Mouse (Mus musculus) hindbrain, embryonic 15.5 days (tissue): ENCODE results near the gene Olfr1393. TPM values are rescaled to one million over a fixed set of nuclear protein-coding genes. Genes with fewer than 3 reads are reported as not detected.
"Not testable (repeated sequence)": the region's sequence is repeated elsewhere in the genome, so short reads cannot be mapped to it uniquely, and the experiment has no call there.

Experiments
- ATAC-seq: fragments of 200-750 bp; cut with Nextera tagmentation; 2 replicates; pipeline ENCODE4 v1.8.0; 2017; ENCODE audit warnings: low read depth, moderate number of reproducible peaks, moderate TSS enrichment; ENCODE audit not compliant: low FRiP score
- H3K27ac ChIP-seq: fragments of 300-500 bp; sonication (generic); replicated peaks from 2 replicates; pipeline ENCODE4 v1.5.1; 2015; ENCODE audit warnings: mild to moderate bottlenecking, inconsistent platforms
- H3K27me3 ChIP-seq: fragments of 300-500 bp; sonication (generic); 2 replicates; pipeline ENCODE4 v1.6.1; 2015; ENCODE audit warnings: control low read depth, inconsistent platforms
- H3K36me3 ChIP-seq: fragments of 300-500 bp; sonication (generic); 2 replicates; pipeline ENCODE4 v1.6.1; 2015; ENCODE audit warnings: control low read depth, inconsistent platforms
- H3K4me1 ChIP-seq: fragments of 300-500 bp; sonication (generic); replicated peaks from 2 replicates; pipeline ENCODE4 v1.6.1; 2015; ENCODE audit warnings: control low read depth, inconsistent platforms
- H3K4me2 ChIP-seq: fragments of 300-500 bp; sonication (generic); 2 replicates; pipeline ENCODE4 v1.6.1; 2015; ENCODE audit warnings: moderate library complexity, mild to moderate bottlenecking, inconsistent platforms
- H3K4me3 ChIP-seq: fragments of 300-500 bp; sonication (generic); 2 replicates; pipeline ENCODE4 v1.5.1; 2015; ENCODE audit warnings: mild to moderate bottlenecking, inconsistent platforms
- H3K9ac ChIP-seq: fragments of 300-500 bp; sonication (generic); 2 replicates; pipeline ENCODE4 v1.6.1; 2015; ENCODE audit warnings: inconsistent platforms
- H3K9me3 ChIP-seq: fragments of 300-500 bp; sonication (generic); 2 replicates; pipeline ENCODE4 v1.6.1; 2016; ENCODE audit warnings: control low read depth, inconsistent platforms
- WGBS: fragments of 180-500 bp; shearing (Covaris S2); methylation state at CpG from one replicate; pipeline ENCODE4 v1.1.7; 2015; 5-methylcytosine and 5-hydroxymethylcytosine counted together
- polyA plus RNA-seq: library from polyadenylated mRNA; unstranded; fragments of >200 nt; fragmentation: Nextera tagmentation; extraction: Ambion mirVana; gene quantifications from 2 replicates; pipeline ENCODE4 v1.2.1, GENCODE M21; 2015

Olfr1393 gene
- polyA plus RNA-seq, 1 experiment from 2014 or later = not detected

DNA sequence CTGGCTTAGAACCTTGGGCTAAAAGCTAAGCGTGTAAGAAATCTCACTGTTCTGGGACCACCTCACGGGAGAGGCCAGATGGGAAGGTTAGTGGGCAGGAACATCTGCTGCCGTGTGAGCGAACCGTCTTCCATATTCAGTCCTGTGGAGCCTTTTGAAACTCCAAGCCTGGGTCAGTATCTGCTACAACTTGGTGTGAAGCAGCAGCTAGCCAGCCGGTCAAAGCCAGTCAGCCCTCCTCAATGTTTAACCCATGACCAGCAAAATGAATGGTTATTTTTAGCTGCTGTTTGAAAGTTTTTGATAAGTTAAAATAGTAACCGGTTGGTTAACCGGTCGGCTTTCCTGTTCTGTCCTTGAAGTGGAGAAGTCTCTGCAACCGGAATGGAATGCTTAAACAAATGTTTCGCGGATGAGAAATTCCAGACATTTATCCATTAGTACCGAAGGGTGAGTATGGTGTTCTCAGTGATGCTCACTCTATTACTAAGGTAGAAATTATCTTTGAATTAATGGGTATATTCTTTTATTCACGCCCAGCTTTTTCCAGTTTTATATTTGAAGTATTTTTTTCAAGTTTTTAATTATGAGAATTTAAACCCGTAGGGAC is 10.0 kb upstream of the Olfr1393 start:
- no peak for ATAC-seq
- Histone ChIP-seq H3K27ac (no peak overlapping the region), H3K4me2 (no peak overlapping the region), H3K27me3 (no peaks in the 10 kb centered on the region), H3K36me3 (no peaks in the 10 kb centered on the region), H3K4me3 (no peak overlapping the region), H3K9me3 (no peaks in the 10 kb centered on the region), H3K4me1 (no peaks in the 10 kb centered on the region), H3K9ac (no peak overlapping the region)
- WGBS = 79% methylated on average over 15 of the region's 15 CpGs

DNA sequence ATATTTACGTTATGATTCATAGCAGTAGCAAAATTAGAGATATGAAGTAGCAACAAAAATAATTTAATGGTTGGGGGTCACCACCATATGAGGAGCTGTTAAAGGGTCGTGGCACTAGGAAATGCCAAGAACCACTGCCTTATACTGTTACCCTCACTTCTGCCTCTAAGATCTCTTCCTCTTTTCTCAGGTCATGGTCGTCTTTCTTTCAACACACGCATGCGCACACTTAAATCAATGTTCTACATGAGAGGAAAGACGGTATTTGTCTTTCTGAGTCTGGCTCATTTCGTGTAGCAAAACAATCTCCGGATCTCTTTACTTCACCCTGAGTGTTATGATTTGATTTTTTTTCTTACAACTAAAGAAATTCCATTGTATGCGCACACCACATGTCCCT is 8.3 kb upstream of the Olfr1393 start:
- 94% methylated on average over 9 of the region's 9 CpGs for WGBS
- Histone ChIP-seq H3K4me3 (no peak overlapping the region), H3K9ac (no peak overlapping the region), H3K9me3 (no peaks in the 10 kb centered on the region), H3K27me3 (no peaks in the 10 kb centered on the region), H3K36me3 (no peaks in the 10 kb centered on the region), H3K4me1 (peaks cover 4% of the 10 kb centered on the region), H3K27ac (no peak overlapping the region), H3K4me2 (no peak overlapping the region)
- ATAC-seq = no peak

DNA sequence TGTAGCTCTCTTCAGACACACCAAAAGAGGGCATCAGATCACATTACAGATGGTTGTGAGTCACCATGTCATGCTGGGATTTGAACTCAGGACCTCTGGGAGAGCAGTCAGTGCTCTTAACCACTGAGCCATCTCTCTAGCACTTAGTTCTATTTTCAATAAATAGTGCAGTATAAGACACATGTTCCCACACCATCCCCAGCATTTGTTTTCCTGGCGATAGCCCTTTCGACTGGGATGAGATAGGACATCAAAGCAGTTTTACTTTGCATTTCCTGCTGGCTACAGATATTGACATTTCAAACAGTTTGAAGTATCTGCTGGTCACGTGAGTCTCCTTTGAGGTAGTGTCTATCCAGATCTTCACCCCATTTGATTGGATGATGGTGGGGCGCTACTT is 7.7 kb upstream of the Olfr1393 start:
- Histone ChIP-seq H3K27me3 (no peaks in the 10 kb centered on the region), H3K9me3 (no peaks in the 10 kb centered on the region), H3K4me2 (no peak overlapping the region), H3K4me1 (peaks cover 4% of the 10 kb centered on the region), H3K9ac (no peak overlapping the region), H3K4me3 (no peak overlapping the region), H3K27ac (no peak overlapping the region), H3K36me3 (no peaks in the 10 kb centered on the region)
- ATAC-seq = no peak
- 92% methylated on average over 4 of the region's 4 CpGs for WGBS

DNA sequence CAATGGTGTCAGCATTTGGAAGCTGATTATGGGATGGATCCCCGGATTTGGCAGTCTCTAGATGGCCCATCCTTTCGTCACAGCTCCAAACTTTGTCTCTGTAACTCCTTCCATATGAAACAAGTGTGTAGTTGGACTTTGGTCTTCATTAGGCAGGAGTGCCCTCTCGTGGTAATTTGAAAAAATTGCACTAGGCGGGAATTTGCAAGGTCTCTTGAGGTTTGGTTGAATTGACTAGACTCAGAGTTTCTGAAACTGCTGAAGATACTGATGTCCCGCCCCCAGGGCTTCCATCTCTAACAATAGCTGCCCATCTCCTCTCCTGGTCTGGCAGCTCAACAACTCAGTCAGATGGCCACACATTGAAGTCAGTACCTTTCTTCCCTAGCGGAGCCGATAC is 6.8 kb upstream of the Olfr1393 start:
- ATAC-seq = peak; percentile 27; the same call in 1 of the 2 replicates
- WGBS = 33% methylated on average over 7 of the region's 7 CpGs

DNA sequence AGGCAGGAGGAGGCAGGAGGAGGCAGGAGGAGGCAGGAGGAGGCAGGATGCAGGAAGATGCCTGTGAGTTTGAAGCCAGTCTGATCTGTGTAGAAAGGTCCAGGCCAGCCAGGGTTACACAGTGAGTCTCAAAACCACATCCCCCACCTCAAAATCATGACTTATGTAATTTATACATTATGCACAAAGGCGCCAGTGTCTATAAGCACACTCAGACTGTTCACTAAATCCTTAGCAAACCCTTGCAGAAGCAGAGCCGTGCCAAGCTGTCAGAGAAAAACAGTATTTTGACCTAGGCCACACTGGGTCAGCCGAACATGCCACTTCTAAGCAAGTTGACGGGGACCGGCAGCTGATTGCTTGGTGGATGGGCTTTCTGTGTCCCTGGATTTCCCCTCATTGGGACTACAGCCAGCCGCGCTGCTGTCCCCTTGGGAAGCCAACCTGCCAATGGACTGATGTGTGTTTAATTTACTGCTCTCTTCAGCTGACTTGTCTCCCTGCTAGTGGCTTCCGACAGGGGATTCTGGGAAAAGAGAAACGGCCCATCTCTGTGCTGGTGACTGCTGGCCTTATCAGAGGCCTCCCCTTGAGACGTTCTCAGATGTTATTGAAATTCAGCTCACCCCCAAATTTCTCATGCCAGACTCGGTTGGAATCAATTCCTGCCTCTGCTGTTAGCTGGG is 4.1 kb upstream of the Olfr1393 start:
- Histone ChIP-seq H3K27ac (peak overlapping the region; percentile 7; the same call in 1 of the 2 replicates), H3K9me3 (no peaks in the 10 kb centered on the region), H3K4me3 (no peak overlapping the region), H3K27me3 (no peaks in the 10 kb centered on the region), H3K36me3 (no peaks in the 10 kb centered on the region), H3K9ac (no peak overlapping the region), H3K4me1 (peaks cover 4% of the 10 kb centered on the region), H3K4me2 (no peak overlapping the region)
- no peak for ATAC-seq
- 44% methylated on average over 11 of the region's 11 CpGs for WGBS

More for the DNA sequence above, 6.8 kb upstream of the Olfr1393 start:
- H3K4me2 ChIP-seq = no peak overlapping the region
- no peak overlapping the region for H3K4me3 ChIP-seq
- H3K4me1 ChIP-seq = peaks cover 4% of the 10 kb centered on the region
- no peak overlapping the region for H3K27ac ChIP-seq
- no peak overlapping the region for H3K9ac ChIP-seq
- no peaks in the 10 kb centered on the region for H3K9me3 ChIP-seq
- no peaks in the 10 kb centered on the region for H3K27me3 ChIP-seq
- no peaks in the 10 kb centered on the region for H3K36me3 ChIP-seq

DNA sequence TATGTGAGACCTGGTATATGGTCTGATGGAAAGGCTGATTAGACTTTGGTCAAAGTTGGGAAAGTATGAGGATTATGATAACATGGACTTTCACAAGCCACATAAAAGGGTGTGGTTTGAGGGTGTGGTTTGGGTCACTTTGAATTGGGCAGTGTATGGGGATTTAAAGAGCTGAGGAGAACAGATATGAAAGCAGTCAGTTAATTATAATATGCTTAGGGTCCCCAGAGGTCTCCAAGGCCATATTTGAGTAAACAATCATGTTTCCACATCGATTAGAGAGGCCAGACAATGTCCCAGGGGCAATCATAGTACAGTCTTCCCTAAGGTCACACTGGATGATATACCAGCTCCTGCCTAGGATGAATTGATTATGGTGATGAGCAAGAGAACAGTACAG is 6.9 kb downstream of the Olfr1393 start, which contains the start of gene Olfr1392:
Gene Olfr1392 (plus strand): TSS at position 301 of the 400 bp plus-strand sequence.
- not testable (repeated sequence) for H3K4me2 ChIP-seq, H3K27ac ChIP-seq, H3K36me3 ChIP-seq, ATAC-seq, H3K9me3 ChIP-seq, H3K4me1 ChIP-seq, H3K9ac ChIP-seq, H3K4me3 ChIP-seq, H3K27me3 ChIP-seq
- 48% methylated on average over 1 of the region's 1 CpGs for WGBS

DNA sequence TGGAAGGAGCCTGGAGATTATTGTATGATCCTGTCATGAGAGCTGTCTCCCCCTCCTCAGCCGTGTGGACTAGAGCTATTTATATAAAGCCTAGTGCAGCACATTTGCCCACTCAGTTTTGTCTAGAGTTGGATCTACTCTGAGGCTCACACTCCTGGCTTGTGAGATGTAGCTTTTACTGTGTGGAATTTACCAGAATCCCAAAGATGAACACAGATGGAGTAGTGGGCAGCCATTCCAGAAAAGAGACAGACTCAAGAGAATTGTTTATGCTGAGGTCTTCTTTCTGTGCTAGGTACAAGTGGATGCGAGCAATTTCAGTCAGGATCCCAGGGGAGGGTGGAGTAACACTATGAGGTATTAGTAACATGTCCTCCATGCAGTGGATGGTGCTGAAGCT is 9.1 kb downstream of the Olfr1393 start:
- H3K27ac ChIP-seq = no peak overlapping the region
- H3K36me3 ChIP-seq = no peaks in the 10 kb centered on the region
- H3K4me1 ChIP-seq = no peaks in the 10 kb centered on the region
- no peak overlapping the region for H3K4me3 ChIP-seq
- 87% methylated on average over 2 of the region's 2 CpGs for WGBS
- no peak overlapping the region for H3K9ac ChIP-seq
- no peaks in the 10 kb centered on the region for H3K27me3 ChIP-seq
- no peak overlapping the region for H3K4me2 ChIP-seq
- ATAC-seq = no peak
- no peaks in the 10 kb centered on the region; the same call in 1 of the 2 replicates for H3K9me3 ChIP-seq

DNA sequence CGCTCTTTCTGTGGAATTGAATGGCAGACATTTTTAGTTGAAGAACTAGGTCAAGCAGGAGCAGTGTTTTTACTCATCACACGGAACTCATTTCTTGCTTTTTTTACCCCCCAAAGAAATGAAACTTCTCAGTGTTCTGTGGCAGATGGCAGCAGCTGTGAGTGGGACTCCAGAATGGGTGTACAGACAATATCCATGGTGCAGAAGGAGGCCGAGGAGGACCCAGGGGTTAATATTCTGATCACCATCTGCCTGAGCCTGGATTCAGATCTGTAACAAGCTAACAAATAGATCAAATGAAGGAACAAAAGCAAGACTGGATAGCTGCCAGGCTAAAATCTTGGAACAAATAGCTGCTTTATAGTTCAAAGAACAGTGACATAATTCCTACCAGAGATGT is 14.7 kb downstream of the Olfr1393 start:
- H3K36me3 ChIP-seq = no peaks in the 10 kb centered on the region
- no peak overlapping the region for H3K27ac ChIP-seq
- H3K27me3 ChIP-seq = no peaks in the 10 kb centered on the region
- no peak for ATAC-seq
- H3K9me3 ChIP-seq = no peaks in the 10 kb centered on the region
- 54% methylated on average over 3 of the region's 3 CpGs for WGBS
- H3K9ac ChIP-seq = no peak overlapping the region
- H3K4me2 ChIP-seq = no peak overlapping the region
- H3K4me1 ChIP-seq = no peaks in the 10 kb centered on the region
- H3K4me3 ChIP-seq = no peak overlapping the region

DNA sequence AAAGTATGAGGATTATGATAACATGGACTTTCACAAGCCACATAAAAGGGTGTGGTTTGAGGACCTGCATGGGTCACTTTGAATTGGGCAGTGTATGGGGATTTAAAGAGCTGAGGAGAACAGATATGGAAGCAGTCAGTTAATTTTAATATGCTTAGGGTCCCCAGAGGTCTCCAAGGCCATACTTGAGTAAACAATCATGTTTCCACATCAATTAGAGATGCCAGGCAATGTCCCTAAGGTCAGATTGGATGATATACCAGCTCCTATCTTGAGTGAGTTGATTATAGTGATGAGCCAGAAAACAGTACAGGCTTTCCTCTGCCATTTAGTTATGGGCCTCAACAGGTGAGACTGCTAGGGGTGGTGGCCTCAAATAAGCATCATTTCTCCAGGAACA is 26.3 kb downstream of the Olfr1393 start, which contains the start of gene Olfr10:
Gene Olfr10 (plus strand): TSS at position 301 of the 400 bp plus-strand sequence.
- Histone ChIP-seq H3K4me1 (no peaks in the 10 kb centered on the region), H3K9ac (no peak within 1 kb of the TSS), H3K4me2 (no peak within 1 kb of the TSS), H3K4me3 (no peak within 1 kb of the TSS), H3K27me3 (no peaks in the 10 kb centered on the region), H3K9me3 (no peaks in the 10 kb centered on the region), H3K27ac (no peak within 1 kb of the TSS), H3K36me3 (no peaks in the 10 kb centered on the region)
- no peak for ATAC-seq

DNA sequence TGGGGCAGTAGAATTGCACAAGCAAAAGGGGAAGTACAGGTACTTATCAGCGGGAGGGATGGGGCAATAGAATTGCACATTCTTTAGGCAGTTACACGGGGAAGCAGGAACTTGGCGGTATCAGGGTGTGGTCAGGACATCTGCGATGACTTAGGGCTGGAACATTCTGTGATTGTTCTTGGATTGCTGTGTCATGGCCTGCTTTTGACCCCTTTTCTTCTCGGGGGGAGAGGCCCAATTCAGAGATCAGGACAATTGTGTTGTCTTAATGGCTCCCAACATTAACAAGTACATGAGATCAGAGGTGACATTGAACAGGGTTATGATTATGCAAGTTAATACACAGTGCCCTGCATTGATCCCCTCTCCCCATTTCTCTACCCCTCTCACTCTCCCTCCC is 30.4 kb downstream of the Olfr1393 start:
- H3K4me3 ChIP-seq, H3K36me3 ChIP-seq, H3K27ac ChIP-seq, H3K4me1 ChIP-seq, H3K9ac ChIP-seq, H3K27me3 ChIP-seq, ATAC-seq, H3K4me2 ChIP-seq, H3K9me3 ChIP-seq: not testable (repeated sequence)
- WGBS = 83% methylated on average over 5 of the region's 5 CpGs

DNA sequence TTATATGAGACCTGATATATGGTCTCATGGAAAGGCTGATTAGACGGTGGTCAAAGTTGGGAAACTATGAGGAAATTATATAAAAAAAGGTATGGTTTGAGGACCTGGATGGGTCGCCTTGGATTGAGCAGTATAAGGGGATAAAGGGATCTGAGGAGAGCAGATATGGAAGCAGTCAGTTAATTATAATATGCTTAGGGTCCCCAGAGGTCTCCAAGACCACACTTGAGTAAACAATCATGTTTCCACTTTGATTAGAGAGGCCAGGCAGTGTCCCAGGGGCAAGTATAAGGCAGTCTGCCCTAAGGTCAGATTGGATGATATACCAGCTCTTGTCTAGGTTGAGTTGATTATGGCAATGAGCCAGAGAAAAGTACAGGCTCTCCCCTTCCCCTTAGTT is 44.3 kb downstream of the Olfr1393 start, which contains the start of gene Olfr1391:
Gene Olfr1391 (plus strand): TSS at position 301 of the 400 bp plus-strand sequence.
- H3K4me1 ChIP-seq = no peaks in the 10 kb centered on the region
- H3K27ac ChIP-seq = no peak within 1 kb of the TSS
- H3K9ac ChIP-seq = no peak within 1 kb of the TSS
- WGBS = 84% methylated on average over 2 of the region's 2 CpGs
- H3K27me3 ChIP-seq = no peaks in the 10 kb centered on the region
- ATAC-seq = no peak
- no peak within 1 kb of the TSS for H3K4me2 ChIP-seq
- no peaks in the 10 kb centered on the region for H3K36me3 ChIP-seq
- no peaks in the 10 kb centered on the region for H3K9me3 ChIP-seq
- H3K4me3 ChIP-seq = no peak within 1 kb of the TSS

DNA sequence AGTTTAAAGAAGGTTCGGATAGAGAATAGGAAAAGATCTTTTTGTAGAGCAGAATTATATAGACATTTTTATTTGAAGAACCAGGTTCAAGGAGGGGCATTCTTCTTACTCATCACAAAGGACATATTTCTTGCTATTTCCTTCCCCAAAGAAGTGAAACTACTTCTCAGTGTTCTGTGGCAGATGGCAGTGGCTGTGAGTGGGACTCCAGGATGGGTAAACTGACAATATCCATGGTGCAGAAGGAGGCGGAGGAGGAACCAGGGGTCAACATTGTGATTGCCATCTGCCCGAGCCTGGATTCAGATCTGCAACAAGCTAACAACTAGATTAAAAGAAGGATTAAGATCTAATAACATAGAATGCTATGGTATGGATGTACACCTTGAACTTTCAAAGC is 48.6 kb downstream of the Olfr1393 start:
- no peaks in the 10 kb centered on the region for H3K27me3 ChIP-seq
- no peaks in the 10 kb centered on the region for H3K4me1 ChIP-seq
- no peak overlapping the region for H3K27ac ChIP-seq
- WGBS = 92% methylated on average over 3 of the region's 3 CpGs
- no peak for ATAC-seq
- H3K9ac ChIP-seq = no peak overlapping the region
- H3K4me2 ChIP-seq = no peak overlapping the region
- no peaks in the 10 kb centered on the region for H3K36me3 ChIP-seq
- H3K9me3 ChIP-seq = no peaks in the 10 kb centered on the region
- H3K4me3 ChIP-seq = no peak overlapping the region
